Mouse (Mus musculus) liver, embryonic 14.5 days (tissue): ENCODE data around the gene Ptpa. TPM values are rescaled to one million over a fixed set of nuclear protein-coding genes. Genes with fewer than 3 reads are reported as not detected.
A peak's percentile ranks its signal among the peaks of the same experiment; 100 is the strongest.

Experiments used
- ATAC-seq: fragments of 200-750 bp; cut with Nextera tagmentation; 2 replicates; pipeline ENCODE4 v1.8.0; 2017; ENCODE audit warnings: moderate number of reproducible peaks, mild to moderate bottlenecking, moderate library complexity; ENCODE audit not compliant: insufficient read depth
- DNase-seq, 3 experiments: peaks; one replicate each; pipeline ENCODE4 v3.0.0-alpha.2; 2012 to 2013; ENCODE audit warnings: low read depth in 3 of 3, low spot score in 3 of 3
- H3K27ac ChIP-seq: fragments of 300-500 bp; sonication (generic); 2 replicates; pipeline ENCODE4 v1.5.1; 2014; ENCODE audit warnings: moderate library complexity, mild to moderate bottlenecking, control low read depth, inconsistent platforms
- H3K27me3 ChIP-seq: fragments of 300-500 bp; sonication (generic); 2 replicates; pipeline ENCODE4 v1.6.1; 2014; ENCODE audit warnings: mild to moderate bottlenecking, low read length, moderate library complexity; ENCODE audit not compliant: control insufficient read depth, insufficient read depth
- H3K36me3 ChIP-seq: fragments of 300-500 bp; sonication (generic); replicated peaks from 2 replicates; pipeline ENCODE4 v1.6.1; 2014; ENCODE audit warnings: low read depth; ENCODE audit not compliant: control insufficient read depth, insufficient read depth
- H3K4me1 ChIP-seq, 2 experiments: fragments of 200-500 bp in 1 of 2; fragments of 300-500 bp in 1 of 2; sonication (generic) in 1 of 2; replicated peaks; 2 replicates each; pipeline ENCODE4 v1.6.1; 2012 to 2014; ENCODE audit warnings: antibody characterized with exemption in 1 of 2, inconsistent platforms in 1 of 2, low read length in 1 of 2; ENCODE audit not compliant: control insufficient read depth in 2 of 2, insufficient read depth in 2 of 2
- H3K4me2 ChIP-seq: fragments of 300-500 bp; sonication (generic); 2 replicates; pipeline ENCODE4 v1.6.1; 2014; ENCODE audit warnings: low read depth, mild to moderate bottlenecking, control low read depth, moderate library complexity
- H3K4me3 ChIP-seq, 2 experiments: fragments of 200-500 bp in 1 of 2; fragments of 300-500 bp in 1 of 2; sonication (generic) in 1 of 2; 2 replicates each; pipeline ENCODE4 v1.5.1; 2012 to 2014; ENCODE audit warnings: low read depth in 2 of 2, low read length in 2 of 2, mild to moderate bottlenecking in 2 of 2, control low read depth in 1 of 2, inconsistent platforms in 1 of 2, moderate library complexity in 1 of 2; ENCODE audit not compliant: insufficient read depth in 1 of 2
- H3K9ac ChIP-seq: fragments of 300-500 bp; sonication (generic); replicated peaks from 2 replicates; pipeline ENCODE4 v1.6.1; 2014; ENCODE audit warnings: mild to moderate bottlenecking, control low read depth, moderate library complexity
- H3K9me3 ChIP-seq: fragments of 300-500 bp; sonication (generic); 2 replicates; pipeline ENCODE4 v1.6.1; 2016; ENCODE audit warnings: low read length, mixed read lengths; ENCODE audit not compliant: control insufficient read depth
- CTCF ChIP-seq: IDR thresholded peaks from 2 replicates; pipeline ENCODE4 v1.5.1; 2016; ENCODE audit warnings: antibody characterized with exemption, low read depth, control low read depth
- EP300 ChIP-seq: IDR thresholded peaks from 2 replicates; pipeline ENCODE4 v1.6.1; 2016; ENCODE audit warnings: antibody characterized with exemption, low read depth
- WGBS: fragments of 180-500 bp; shearing (Covaris S2); extraction: QIAGEN DNeasy Blood & Tissue Kit; methylation state at CpG from one replicate; pipeline ENCODE4 v1.1.7; 2014; ENCODE audit not compliant: insufficient replicate concordance; 5-methylcytosine and 5-hydroxymethylcytosine counted together
- polyA plus RNA-seq, 2 experiments: library from polyadenylated mRNA; depleted of rRNA in 1 of 2; stranded (reverse) in 1 of 2; unstranded in 1 of 2; fragments of >200 nt; fragmentation: Nextera tagmentation in 1 of 2; extraction: Ambion mirVana in 1 of 2; gene quantifications; 2 replicates each; pipeline versions ENCODE4 v1.2.1 to v1.2.3; 2012 to 2014

Gene Ptpa
- polyA plus RNA-seq, 2 experiments: 63.3 to 78.2 TPM

GRCm38 (mm10) chr2:30377721-30378120 lies 38.1 kb upstream of the Ptpa start:
- H3K27me3 ChIP-seq: no peaks in the 10 kb centered on the region
- ATAC-seq (no peak), DNase-seq (no peak)
- 74% methylated on average over 5 of the region's 5 CpGs for WGBS
- TF ChIP-seq CTCF (peak; percentile 47), EP300 (no peak)
- no peak overlapping the region for H3K9ac ChIP-seq
- H3K4me2 ChIP-seq: no peak overlapping the region
- H3K4me1 ChIP-seq: peaks cover 8 to 23% of the 10 kb centered on the region in 2 experiments
- H3K4me3 ChIP-seq: no peak overlapping the region
- peaks cover 16% of the 10 kb centered on the region for H3K36me3 ChIP-seq
- H3K27ac ChIP-seq: no peak overlapping the region
- no peaks in the 10 kb centered on the region for H3K9me3 ChIP-seq

- H3K9ac ChIP-seq: no peak overlapping the region
- H3K4me1 ChIP-seq: peaks cover 8 to 23% of the 10 kb centered on the region in 2 experiments
- peak overlapping the region; percentile 24; the same call in 1 of the 2 replicates for H3K27ac ChIP-seq
- no peaks in the 10 kb centered on the region for H3K9me3 ChIP-seq
- TF ChIP-seq EP300 (0 out of 2 replicates have a peak, but pooled peaks have one; percentile 38), CTCF (no peak)
- 66% methylated on average over 7 of the region's 7 CpGs for WGBS
- H3K27me3 ChIP-seq: no peaks in the 10 kb centered on the region
- no peak overlapping the region for H3K4me2 ChIP-seq
- no peak overlapping the region for H3K4me3 ChIP-seq
- ATAC-seq (peak; percentile 38; the same call in 1 of the 2 replicates), DNase-seq (no peak)
- H3K36me3 ChIP-seq: peaks cover 6% of the 10 kb centered on the region
These were observed 36.5 kb upstream of the Ptpa start for GRCm38 (mm10) chr2:30379307-30379706.

- H3K27ac ChIP-seq: peak overlapping the region; percentile 7
- no peaks in the 10 kb centered on the region for H3K27me3 ChIP-seq
- peak overlapping the region; percentile 21 for H3K4me2 ChIP-seq
- WGBS: 65% methylated on average over 9 of the region's 10 CpGs
- DNase-seq (peak in 1 of 3 experiments; percentile 33), ATAC-seq (peak; percentile 55; the same call in 1 of the 2 replicates)
- TF ChIP-seq EP300 (no peak), CTCF (no peak)
- no peak overlapping the region for H3K4me3 ChIP-seq
- peaks cover 8 to 23% of the 10 kb centered on the region in 2 experiments for H3K4me1 ChIP-seq
- H3K36me3 ChIP-seq: peaks cover 5% of the 10 kb centered on the region
- no peak overlapping the region for H3K9ac ChIP-seq
- no peaks in the 10 kb centered on the region for H3K9me3 ChIP-seq
These were observed 35.1 kb upstream of the Ptpa start for GRCm38 (mm10) chr2:30380564-30381376.

- 52% methylated on average over 4 of the region's 4 CpGs for WGBS
- Histone ChIP-seq H3K27ac (peak overlapping the region; percentile 7), H3K36me3 (peaks cover 5% of the 10 kb centered on the region), H3K4me1 (peaks cover 8 to 23% of the 10 kb centered on the region in 2 experiments), H3K4me2 (peak overlapping the region; percentile 18), H3K9ac (no peak overlapping the region), H3K9me3 (no peaks in the 10 kb centered on the region), H3K4me3 (no peak overlapping the region), H3K27me3 (no peaks in the 10 kb centered on the region)
- DNase-seq (peak in 1 of 3 experiments; percentile 56), ATAC-seq (peak; percentile 75)
- TF ChIP-seq CTCF (no peak), EP300 (0 out of 2 replicates have a peak, but pooled peaks have one; percentile 13)
These were observed 34.5 kb upstream of the Ptpa start for GRCm38 (mm10) chr2:30381377-30381725.

GRCm38 (mm10) chr2:30384814-30385213 lies 31.0 kb upstream of the Ptpa start:
- Histone ChIP-seq H3K4me2 (no peak overlapping the region), H3K9ac (no peak overlapping the region), H3K4me3 (no peak overlapping the region), H3K27me3 (no peaks in the 10 kb centered on the region), H3K36me3 (no peaks in the 10 kb centered on the region), H3K9me3 (no peaks in the 10 kb centered on the region), H3K4me1 (peaks cover 8 to 14% of the 10 kb centered on the region in 2 experiments), H3K27ac (no peak overlapping the region)
- DNase-seq: no peak
- 62% methylated on average over 5 of the region's 5 CpGs for WGBS
- TF ChIP-seq CTCF (no peak), EP300 (no peak)
- ATAC-seq: no peak
